Mouse (Mus musculus): ENCODE results near the gene Lmln.

DNA sequence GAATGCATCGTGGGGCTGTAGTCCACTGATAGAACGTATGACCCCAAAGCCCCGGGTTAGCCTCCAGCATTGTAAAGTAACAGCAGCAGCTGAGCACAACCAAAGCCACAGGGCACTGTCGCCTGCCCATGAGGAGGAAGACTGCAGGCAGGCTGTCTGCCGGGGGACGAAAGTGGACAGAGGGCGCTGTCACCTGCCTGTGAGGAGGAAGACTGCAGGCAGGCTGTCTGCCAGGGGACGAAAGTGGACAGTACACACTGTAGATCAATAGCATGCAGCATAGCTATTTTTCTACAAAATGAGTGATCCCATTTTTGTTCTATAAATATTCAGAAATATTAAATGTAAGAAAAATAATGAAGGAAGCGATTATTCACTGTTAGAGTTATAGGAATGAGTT lies 2.3 kb downstream of the Lmln start:
- no peak for TF ChIP-seq POLR2A (IDR thresholded peaks at IDR 0.05; ENCODE audit: borderline replicate concordance, extremely low read depth, low read depth, low read length)
- no peak for TF ChIP-seq CTCF (IDR thresholded peaks at IDR 0.05; ENCODE audit: insufficient read depth, low read length)
